Mouse (Mus musculus) liver, adult 2 months (tissue): ENCODE measurements around the gene Eno3. TPM values are rescaled to one million over a fixed set of nuclear protein-coding genes. Genes with fewer than 3 reads are reported as not detected.

Experiments used
- DNase-seq: peaks from one replicate; pipeline ENCODE4 v3.0.0-alpha.2; 2011; ENCODE audit warnings: low read depth, low spot score; ENCODE audit errors: extremely low read depth
- H3K27ac ChIP-seq: fragments of 200-500 bp; replicated peaks from 2 replicates; pipeline ENCODE4 v1.5.1; 2012; ENCODE audit warnings: low read depth, mild to moderate bottlenecking, control low read depth, inconsistent platforms, low read length; ENCODE audit not compliant: insufficient read depth
- H3K27me3 ChIP-seq: fragments of 200-500 bp; 2 replicates; pipeline ENCODE4 v1.6.1; 2012; ENCODE audit warnings: mild to moderate bottlenecking, moderate library complexity, low read length, inconsistent platforms; ENCODE audit not compliant: control insufficient read depth, insufficient read depth
- H3K36me3 ChIP-seq: fragments of 200-500 bp; 2 replicates; pipeline ENCODE4 v1.6.1; 2012; ENCODE audit warnings: low read length, inconsistent platforms; ENCODE audit not compliant: control insufficient read depth, insufficient read depth
- H3K4me1 ChIP-seq: fragments of 200-500 bp; 2 replicates; pipeline ENCODE4 v1.6.1; 2011; ENCODE audit warnings: low read length; ENCODE audit not compliant: control insufficient read depth, insufficient read depth
- H3K4me3 ChIP-seq: fragments of 200-500 bp; 2 replicates; pipeline ENCODE4 v1.5.1; 2011; ENCODE audit warnings: low read depth, mild to moderate bottlenecking, control low read depth, low read length, moderate library complexity; ENCODE audit not compliant: insufficient read depth
- H3K79me2 ChIP-seq: fragments of 200-500 bp; 2 replicates; pipeline ENCODE4 v1.6.1; 2012; ENCODE audit warnings: inconsistent platforms, mild to moderate bottlenecking, low read length, moderate library complexity; ENCODE audit not compliant: control insufficient read depth, insufficient read depth
- H3K9ac ChIP-seq: fragments of 200-500 bp; 2 replicates; pipeline ENCODE4 v1.6.1; 2012; ENCODE audit warnings: low read depth, mild to moderate bottlenecking, control low read depth, inconsistent platforms, low read length
- CTCF ChIP-seq: fragments of 200-500 bp; IDR thresholded peaks from 2 replicates; pipeline ENCODE4 v1.5.1; 2011; ENCODE audit warnings: low read depth, low read length, control low read depth
- POLR2A ChIP-seq: fragments of 200-500 bp; IDR thresholded peaks from 2 replicates; pipeline ENCODE4 v1.6.1; 2011; ENCODE audit warnings: low read length, control low read depth; ENCODE audit not compliant: insufficient read depth; ENCODE audit errors: extremely low read depth
- WGBS: fragments of 180-500 bp; shearing (Covaris S2); methylation state at CpG from one replicate; pipeline ENCODE4 v1.1.7; 2018; 5-methylcytosine and 5-hydroxymethylcytosine counted together
- polyA plus RNA-seq: library from polyadenylated mRNA; depleted of rRNA; stranded (reverse); fragments of >200 nt; gene quantifications from 2 replicates; pipeline ENCODE4 v1.2.3, GENCODE M21; 2012
- total RNA-seq: library from RNA; depleted of rRNA; stranded (reverse); fragments of >200 nt; gene quantifications from 2 replicates; pipeline ENCODE4 v1.2.3, GENCODE M21; 2014

Eno3 gene
- total and polyA plus RNA-seq, 2 experiments, result 3.0 to 4.0 TPM

GRCm38 (mm10) chr11:70674501-70674900 lies 17.5 kb downstream of the Eno3 start:
- H3K9ac ChIP-seq, result no peak overlapping the region
- no peak for TF ChIP-seq POLR2A
- TF ChIP-seq CTCF, result no peak
- no peaks in the 10 kb centered on the region for H3K27me3 ChIP-seq
- WGBS, result 85% methylated on average over 11 of the region's 11 CpGs
- H3K4me1 ChIP-seq, result peaks cover 14% of the 10 kb centered on the region
- H3K36me3 ChIP-seq, result peaks cover 4% of the 10 kb centered on the region
- H3K4me3 ChIP-seq, result no peak overlapping the region
- no peak overlapping the region for H3K27ac ChIP-seq
- no peaks in the 10 kb centered on the region for H3K79me2 ChIP-seq
- DNase-seq, result no peak

GRCm38 (mm10) chr11:70678092-70678491 lies 21.1 kb downstream of the Eno3 start:
- TF ChIP-seq CTCF (no peak), POLR2A (no peak)
- Histone ChIP-seq H3K36me3 (peaks cover 14% of the 10 kb centered on the region), H3K27ac (peak overlapping the region; percentile 95), H3K4me3 (no peak overlapping the region), H3K79me2 (no peaks in the 10 kb centered on the region), H3K4me1 (peaks cover 16% of the 10 kb centered on the region), H3K27me3 (no peaks in the 10 kb centered on the region), H3K9ac (peak overlapping the region; percentile 38; the same call in 1 of the 2 replicates)
- 37% methylated on average over 9 of the region's 9 CpGs for WGBS
- peak; percentile 71 for DNase-seq

- Histone ChIP-seq H3K4me3 (no peak overlapping the region), H3K4me1 (peaks cover 16% of the 10 kb centered on the region), H3K36me3 (peaks cover 14% of the 10 kb centered on the region), H3K27me3 (no peaks in the 10 kb centered on the region), H3K9ac (0 out of 2 replicates have a peak overlapping the region, but pooled peaks have one; percentile 24), H3K27ac (peak overlapping the region; percentile 95), H3K79me2 (no peaks in the 10 kb centered on the region)
- peak; percentile 76 for DNase-seq
- WGBS, result 35% methylated on average over 2 of the region's 2 CpGs
- TF ChIP-seq POLR2A (no peak), CTCF (no peak)
Observed at GRCm38 (mm10) chr11:70678576-70678975, 21.6 kb downstream of the Eno3 start.

GRCm38 (mm10) chr11:70679361-70679760 lies 22.4 kb downstream of the Eno3 start:
- H3K4me1 ChIP-seq, result peaks cover 16% of the 10 kb centered on the region
- H3K27ac ChIP-seq, result peak overlapping the region; percentile 95
- H3K9ac ChIP-seq, result no peak overlapping the region
- H3K36me3 ChIP-seq, result peaks cover 12% of the 10 kb centered on the region
- no peak for DNase-seq
- H3K4me3 ChIP-seq, result no peak overlapping the region
- 95% methylated on average over 8 of the region's 8 CpGs for WGBS
- H3K79me2 ChIP-seq, result no peaks in the 10 kb centered on the region
- TF ChIP-seq CTCF (no peak), POLR2A (no peak)
- no peaks in the 10 kb centered on the region for H3K27me3 ChIP-seq

- no peak overlapping the region for H3K27ac ChIP-seq
- 89% methylated on average over 8 of the region's 8 CpGs for WGBS
- H3K9ac ChIP-seq, result no peak overlapping the region
- peak; percentile 45 for DNase-seq
- TF ChIP-seq CTCF (no peak), POLR2A (no peak)
- H3K4me3 ChIP-seq, result no peak overlapping the region
- no peaks in the 10 kb centered on the region for H3K27me3 ChIP-seq
- H3K36me3 ChIP-seq, result peaks cover 12% of the 10 kb centered on the region; the same call in 1 of the 2 replicates
- no peaks in the 10 kb centered on the region for H3K79me2 ChIP-seq
- peaks cover 16% of the 10 kb centered on the region for H3K4me1 ChIP-seq
Observed at GRCm38 (mm10) chr11:70679894-70680293, 22.9 kb downstream of the Eno3 start.

- Histone ChIP-seq H3K27ac (no peak overlapping the region), H3K79me2 (no peaks in the 10 kb centered on the region), H3K9ac (no peak overlapping the region), H3K36me3 (peaks cover 13% of the 10 kb centered on the region; the same call in 1 of the 2 replicates), H3K4me3 (no peak overlapping the region), H3K4me1 (peaks cover 16% of the 10 kb centered on the region), H3K27me3 (no peaks in the 10 kb centered on the region)
- WGBS, result 90% methylated on average over 12 of the region's 12 CpGs
- TF ChIP-seq CTCF (no peak), POLR2A (no peak)
- DNase-seq, result no peak
Observed at GRCm38 (mm10) chr11:70681170-70681569, 24.2 kb downstream of the Eno3 start.
